Mouse (Mus musculus): ENCODE results near the gene Atcay. TPM values are rescaled to one million over a fixed set of nuclear protein-coding genes. Genes with fewer than 3 reads are reported as not detected.
"Not testable (repeated sequence)": the region's sequence is repeated elsewhere in the genome, so short reads cannot be mapped to it uniquely, and the experiment has no call there.

The Atcay gene
- polyA plus RNA-seq, 1 experiment from 2014 or later: 58.1 TPM

DNA sequence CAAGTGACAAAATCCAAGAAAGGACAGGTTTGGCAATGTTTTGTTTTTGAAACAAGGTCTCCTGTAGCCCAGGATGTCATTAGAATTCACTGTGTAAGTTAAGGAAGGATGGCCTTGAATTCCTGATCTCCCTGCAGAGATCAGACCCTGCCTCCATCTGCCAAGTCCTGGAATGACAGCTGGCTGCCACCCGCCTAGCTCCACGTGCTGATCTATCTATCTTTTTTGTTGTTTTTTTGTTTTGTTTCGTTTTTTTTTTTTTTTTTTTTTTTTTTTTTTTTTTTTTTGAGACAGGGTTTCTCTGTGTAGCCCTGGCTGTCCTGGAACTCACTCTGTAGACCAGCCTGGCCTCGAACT, 55.3 kb downstream of the Atcay start:
- not testable (repeated sequence) for H3K9me3 ChIP-seq; ATAC-seq (ENCODE audit: low read depth); H3K27me3 ChIP-seq
- peaks cover 32% of the 10 kb centered on the region for H3K36me3 ChIP-seq
- peaks cover 66% of the 10 kb centered on the region for H3K4me1 ChIP-seq (replicated peaks)
- H3K9ac ChIP-seq: peak overlapping the region; percentile 75
- H3K4me3 ChIP-seq: peak overlapping the region; percentile 37; the same call in 1 of the 2 replicates
- 10% methylated on average over 4 of the region's 4 CpGs for WGBS
- peak overlapping the region; percentile 71 for H3K4me2 ChIP-seq
- H3K27ac ChIP-seq (replicated peaks): peak overlapping the region; percentile 97

DNA sequence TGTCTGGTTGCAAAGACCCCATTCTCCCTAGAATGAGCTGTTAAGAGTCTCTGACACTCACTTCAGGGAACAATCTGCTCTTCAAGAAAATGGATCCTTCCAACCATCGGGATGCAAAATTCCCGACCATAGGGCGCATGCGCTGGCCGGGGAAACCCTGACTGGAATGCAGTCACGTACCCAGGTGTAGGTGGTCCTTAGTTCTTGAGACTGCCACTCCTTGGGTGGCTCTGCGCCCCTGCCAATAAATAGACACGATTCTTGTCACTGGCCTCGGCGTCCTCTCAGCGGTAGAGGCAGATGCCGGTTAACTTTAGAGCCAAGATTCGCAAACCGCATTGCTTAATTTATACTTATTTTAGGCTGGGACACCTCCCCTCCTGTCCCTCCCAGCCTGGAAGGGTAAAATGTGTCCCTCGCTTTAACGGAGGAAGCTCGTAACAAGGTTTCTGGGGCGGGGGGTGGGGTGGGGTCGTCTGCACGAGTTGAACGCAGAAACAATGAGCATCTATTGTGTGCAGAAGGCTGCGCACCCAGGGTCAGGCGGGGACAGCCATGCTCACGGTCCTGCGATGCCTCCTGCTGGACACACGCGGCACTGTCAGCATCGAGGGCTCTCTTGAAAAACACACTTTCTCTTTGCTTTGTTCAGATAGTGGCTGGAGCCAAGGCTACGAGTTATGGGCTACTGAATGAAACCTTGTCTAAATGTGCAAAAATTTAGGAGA, 55.9 kb downstream of the Atcay start:
- Histone ChIP-seq H3K36me3 (peaks cover 26% of the 10 kb centered on the region), H3K9me3 (no peaks in the 10 kb centered on the region), H3K4me3 (peak overlapping the region; percentile 37), H3K4me2 (peak overlapping the region; percentile 71), H3K4me1 (replicated peaks) (peaks cover 61% of the 10 kb centered on the region), H3K27ac (replicated peaks) (peak overlapping the region; percentile 97), H3K9ac (peak overlapping the region; percentile 75), H3K27me3 (no peaks in the 10 kb centered on the region)
- WGBS: 2% methylated on average over 29 of the region's 29 CpGs
- peak; percentile 68 for ATAC-seq (ENCODE audit: low read depth)

- Histone ChIP-seq H3K27ac (replicated peaks) (peak overlapping the region; percentile 97), H3K36me3 (peaks cover 10% of the 10 kb centered on the region), H3K27me3 (no peaks in the 10 kb centered on the region), H3K4me3 (0 out of 2 replicates have a peak overlapping the region, but pooled peaks have one; percentile 14), H3K4me2 (peak overlapping the region; percentile 49), H3K4me1 (replicated peaks) (peaks cover 51% of the 10 kb centered on the region), H3K9ac (peak overlapping the region; percentile 61), H3K9me3 (no peaks in the 10 kb centered on the region)
- 3% methylated on average over 21 of the region's 21 CpGs for WGBS
- no peak for ATAC-seq (ENCODE audit: low read depth)
Measured at GRCm38 (mm10) chr10:81173132-81173531, 57.5 kb downstream of the Atcay start.

DNA sequence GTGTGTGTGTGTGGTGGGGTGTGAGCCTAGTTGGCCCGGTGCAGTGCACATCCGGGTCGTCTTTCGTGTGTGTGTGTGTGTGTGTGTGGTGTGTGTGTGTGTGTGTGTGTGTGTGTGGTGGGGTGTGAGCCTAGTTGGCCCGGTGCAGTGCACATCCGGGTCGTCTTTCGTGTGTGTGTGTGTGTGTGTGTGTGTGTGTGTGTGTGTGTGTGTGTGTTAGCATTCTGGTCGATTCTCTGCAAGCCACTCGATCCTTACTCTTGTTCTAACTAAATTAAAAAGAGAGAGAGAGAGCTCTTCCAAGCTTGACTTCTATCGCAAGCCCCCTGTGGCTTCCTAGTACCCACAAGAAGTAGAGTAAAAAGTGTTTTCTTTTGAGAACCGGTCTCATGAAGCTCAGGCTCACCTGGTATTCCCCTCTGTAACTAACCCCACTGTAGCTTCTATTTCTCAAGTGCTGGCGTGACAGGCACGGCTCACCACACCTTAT, 61.2 kb downstream of the Atcay start:
- not testable (repeated sequence) for H3K36me3 ChIP-seq; H3K9me3 ChIP-seq; H3K4me3 ChIP-seq; H3K27me3 ChIP-seq; ATAC-seq (ENCODE audit: low read depth)
- Histone ChIP-seq H3K27ac (replicated peaks) (peak overlapping the region; percentile 64; the same call in 1 of the 2 replicates), H3K4me2 (peak overlapping the region; percentile 68; the same call in 1 of the 2 replicates), H3K4me1 (replicated peaks) (peaks cover 50% of the 10 kb centered on the region), H3K9ac (0 out of 2 replicates have a peak overlapping the region, but pooled peaks have one; percentile 34)
- 45% methylated on average over 6 of the region's 14 CpGs for WGBS

DNA sequence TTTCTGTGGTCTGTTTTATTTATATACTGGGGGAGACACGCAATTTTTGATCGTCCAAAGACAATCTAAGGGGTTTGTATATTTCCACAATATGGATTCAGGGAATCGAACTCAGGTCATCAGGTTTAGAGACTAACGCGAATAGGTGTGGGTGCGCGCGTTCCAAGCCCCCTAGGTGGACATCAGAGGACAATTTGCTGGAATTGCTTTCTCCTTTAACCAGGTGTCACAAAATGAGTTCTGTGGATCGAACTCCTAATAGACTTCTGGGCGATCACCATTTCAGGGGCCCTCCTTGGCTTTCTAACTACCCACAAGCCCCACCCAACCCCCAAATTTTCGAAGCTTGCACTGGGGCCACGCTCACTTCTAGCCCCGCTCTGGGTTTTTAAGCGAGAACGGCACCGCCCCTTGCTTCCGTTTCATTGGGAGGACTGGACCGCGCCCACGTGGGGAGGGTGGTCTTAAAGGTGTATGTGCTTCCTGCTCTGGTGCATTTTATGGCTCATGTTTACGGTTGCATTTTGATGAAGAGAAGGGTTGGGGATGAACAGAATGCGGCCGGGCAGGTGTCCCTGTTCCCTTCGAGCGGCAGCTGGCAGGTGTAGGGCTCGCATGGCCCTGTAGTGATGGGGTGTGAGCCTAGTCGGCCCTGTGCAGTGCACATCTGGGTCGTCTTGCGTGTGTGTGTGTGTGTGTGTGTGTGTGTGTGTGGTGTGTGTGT, 62.0 kb downstream of the Atcay start:
- Histone ChIP-seq H3K9me3 (no peaks in the 10 kb centered on the region), H3K4me2 (peak overlapping the region; percentile 68), H3K27me3 (no peaks in the 10 kb centered on the region), H3K9ac (peak overlapping the region; percentile 73), H3K36me3 (peaks cover 11% of the 10 kb centered on the region), H3K27ac (replicated peaks) (peak overlapping the region; percentile 83), H3K4me1 (replicated peaks) (peaks cover 44% of the 10 kb centered on the region), H3K4me3 (peak overlapping the region; percentile 94)
- 3% methylated on average over 29 of the region's 29 CpGs for WGBS
- peak; percentile 33 for ATAC-seq (ENCODE audit: low read depth)

GRCm38 (mm10) chr10:81168087-81168431, 62.6 kb downstream of the Atcay start:
- WGBS: 11% methylated on average over 5 of the region's 5 CpGs
- peaks cover 38% of the 10 kb centered on the region for H3K4me1 ChIP-seq (replicated peaks)
- H3K4me2 ChIP-seq: peak overlapping the region; percentile 68
- peak; percentile 66 for ATAC-seq (ENCODE audit: low read depth)
- peak overlapping the region; percentile 94 for H3K4me3 ChIP-seq
- no peaks in the 10 kb centered on the region for H3K9me3 ChIP-seq
- H3K27me3 ChIP-seq: no peaks in the 10 kb centered on the region
- H3K9ac ChIP-seq: peak overlapping the region; percentile 73
- H3K27ac ChIP-seq (replicated peaks): peak overlapping the region; percentile 83
- H3K36me3 ChIP-seq: peaks cover 18% of the 10 kb centered on the region

DNA sequence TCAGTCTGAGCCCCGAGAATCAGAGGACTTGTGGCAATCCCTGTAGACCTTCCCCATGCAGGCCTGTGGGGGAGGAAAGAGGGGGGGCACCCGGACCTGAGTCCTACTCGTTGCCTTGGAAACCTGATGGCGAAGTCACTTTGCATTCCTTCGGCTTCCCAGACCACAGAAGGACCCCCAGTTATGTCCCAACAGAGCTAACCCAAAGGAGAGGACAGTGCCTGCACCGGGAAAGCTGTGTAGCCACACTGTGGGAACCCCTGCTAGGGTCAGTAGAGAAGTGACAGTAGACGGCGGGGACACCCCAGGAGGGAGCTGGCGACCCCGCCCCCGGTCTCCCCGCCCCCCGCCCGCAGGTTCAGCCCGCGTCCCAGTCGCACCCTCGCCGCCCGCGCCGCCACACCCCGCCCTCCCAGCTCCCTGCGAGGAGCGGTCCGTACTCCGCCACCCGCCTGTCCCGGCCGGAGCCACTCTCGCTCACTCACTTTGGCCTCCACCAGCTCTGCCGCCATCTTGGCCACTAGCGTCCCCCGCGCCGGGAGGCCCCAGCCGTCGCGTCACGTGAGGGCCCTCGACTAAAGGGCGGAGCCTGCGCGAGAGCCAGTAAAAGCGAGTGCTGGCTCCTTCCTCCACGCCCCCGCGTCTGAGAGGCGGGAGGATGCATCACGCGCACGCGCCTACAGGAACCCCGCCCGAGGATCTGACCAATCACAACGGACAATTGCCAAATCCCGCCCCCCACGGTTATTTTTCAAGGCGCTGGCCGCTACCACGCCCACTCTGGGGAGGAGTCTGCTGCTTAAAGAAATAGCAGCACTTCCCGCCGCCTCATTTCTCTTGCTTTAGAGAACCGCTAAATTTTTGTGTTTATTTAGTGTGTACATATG, 63.2 kb downstream of the Atcay start, which contains the start of gene Pias4:
TSS of gene Pias4 (minus strand) at position 724 of the 887 bp plus-strand sequence.
- peak within 1 kb of the TSS; percentile 95 for H3K4me2 ChIP-seq
- H3K4me1 ChIP-seq (replicated peaks): peaks cover 37% of the 10 kb centered on the region
- WGBS: under 1% methylated on average over 51 of the region's 64 CpGs
- peak within 1 kb of the TSS; percentile 83 for H3K27ac ChIP-seq (replicated peaks)
- H3K27me3 ChIP-seq: no peaks in the 10 kb centered on the region
- peaks cover 23% of the 10 kb centered on the region for H3K36me3 ChIP-seq
- peak; percentile 89 for ATAC-seq (ENCODE audit: low read depth)
- no peaks in the 10 kb centered on the region for H3K9me3 ChIP-seq
- H3K4me3 ChIP-seq: peak within 1 kb of the TSS; percentile 94
- peak within 1 kb of the TSS; percentile 90 for H3K9ac ChIP-seq

DNA sequence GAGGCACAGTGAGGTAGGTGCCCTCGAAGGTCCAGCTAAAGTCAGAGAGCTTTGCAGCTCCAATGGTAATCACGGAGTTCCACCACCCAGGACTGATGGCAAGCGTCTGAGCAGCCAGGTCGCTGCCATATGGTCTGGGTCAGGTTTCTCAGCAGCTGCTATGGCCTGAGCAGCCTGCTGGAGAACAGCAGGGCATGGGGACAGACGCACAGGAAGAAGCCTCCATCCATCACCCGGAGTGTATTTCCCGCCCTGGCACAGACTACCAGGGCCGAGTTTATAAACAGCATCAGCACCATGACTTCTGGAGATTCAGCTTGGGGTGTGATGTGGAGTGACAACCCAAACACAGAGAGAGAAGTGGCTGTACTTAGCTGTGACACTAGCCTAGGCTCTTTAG, 65.5 kb downstream of the Atcay start:
- Histone ChIP-seq H3K4me1 (replicated peaks) (peaks cover 56% of the 10 kb centered on the region), H3K27me3 (no peaks in the 10 kb centered on the region), H3K36me3 (peaks cover 46% of the 10 kb centered on the region), H3K27ac (replicated peaks) (no peak overlapping the region), H3K9me3 (no peaks in the 10 kb centered on the region), H3K4me3 (no peak overlapping the region), H3K4me2 (no peak overlapping the region), H3K9ac (no peak overlapping the region)
- 79% methylated on average over 8 of the region's 8 CpGs for WGBS
- ATAC-seq (ENCODE audit: low read depth): no peak

- peak overlapping the region; percentile 1; the same call in 1 of the 2 replicates for H3K4me2 ChIP-seq
- H3K9me3 ChIP-seq: no peaks in the 10 kb centered on the region
- H3K4me1 ChIP-seq (replicated peaks): peaks cover 47% of the 10 kb centered on the region
- 57% methylated on average over 2 of the region's 2 CpGs for WGBS
- H3K4me3 ChIP-seq: no peak overlapping the region
- peak overlapping the region; percentile 32 for H3K9ac ChIP-seq
- H3K27ac ChIP-seq (replicated peaks): peak overlapping the region; percentile 77
- no peaks in the 10 kb centered on the region for H3K27me3 ChIP-seq
- 0 out of 2 replicates have a peak, but pooled peaks have one; percentile 1 for ATAC-seq (ENCODE audit: low read depth)
- peaks cover 72% of the 10 kb centered on the region for H3K36me3 ChIP-seq
Measured at GRCm38 (mm10) chr10:81162318-81162652, 68.3 kb downstream of the Atcay start.

DNA sequence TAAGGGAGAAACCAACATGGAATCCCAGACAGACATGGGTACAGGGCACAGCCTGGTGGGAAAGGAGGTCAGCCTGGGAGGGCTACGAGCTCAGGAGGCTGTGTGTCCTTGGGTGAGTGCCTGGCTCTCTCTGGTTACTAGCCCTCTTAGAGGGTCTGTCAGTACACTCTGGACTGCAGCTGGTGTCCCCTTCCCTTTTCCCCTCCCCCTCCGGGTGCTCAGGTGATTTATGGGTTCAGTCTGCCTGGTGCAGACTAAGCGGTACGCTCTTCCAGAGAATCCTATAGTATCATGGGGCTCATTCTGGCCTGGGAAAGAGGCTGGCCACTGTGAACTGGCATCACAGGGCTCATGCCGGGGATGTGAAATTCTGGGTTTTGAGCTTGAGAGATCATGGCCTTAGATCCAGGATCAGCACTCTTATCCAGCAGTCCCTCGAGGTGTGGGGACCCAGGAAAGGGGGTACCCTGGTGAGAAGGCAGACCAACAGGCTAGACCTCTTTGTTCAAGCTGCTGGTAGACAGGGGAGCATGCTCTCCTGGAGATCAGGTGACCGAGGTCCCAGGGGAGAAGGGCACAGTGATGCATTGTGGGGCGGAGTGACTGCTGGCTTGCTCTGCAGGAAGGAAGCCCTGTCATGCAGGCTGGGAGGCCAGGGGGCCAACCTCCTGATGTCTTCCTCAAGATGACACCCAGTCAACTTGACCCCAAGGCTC, 68.9 kb downstream of the Atcay start:
- H3K4me3 ChIP-seq: no peak overlapping the region
- H3K9me3 ChIP-seq: no peaks in the 10 kb centered on the region
- peaks cover 43% of the 10 kb centered on the region for H3K4me1 ChIP-seq (replicated peaks)
- ATAC-seq (ENCODE audit: low read depth): peak; percentile 49
- no peaks in the 10 kb centered on the region for H3K27me3 ChIP-seq
- H3K36me3 ChIP-seq: peaks cover 77% of the 10 kb centered on the region
- peak overlapping the region; percentile 32 for H3K9ac ChIP-seq
- 42% methylated on average over 8 of the region's 8 CpGs for WGBS
- peak overlapping the region; percentile 77 for H3K27ac ChIP-seq (replicated peaks)
- peak overlapping the region; percentile 1; the same call in 1 of the 2 replicates for H3K4me2 ChIP-seq

- Histone ChIP-seq H3K4me1 (replicated peaks) (0 out of 2 replicates have a peak, but pooled peaks cover 7% of the 10 kb centered on the region), H3K27me3 (no peaks in the 10 kb centered on the region), H3K4me3 (no peak overlapping the region), H3K4me2 (no peak overlapping the region), H3K9ac (no peak overlapping the region), H3K36me3 (peaks cover 81% of the 10 kb centered on the region), H3K27ac (replicated peaks) (no peak overlapping the region), H3K9me3 (no peaks in the 10 kb centered on the region)
- WGBS: 74% methylated on average over 6 of the region's 6 CpGs
- ATAC-seq (ENCODE audit: low read depth): no peak
Measured at GRCm38 (mm10) chr10:81154736-81155135, 75.9 kb downstream of the Atcay start.

Measured in neural tube, embryonic 13.5 days (tissue).